Mouse (Mus musculus) hindbrain, postnatal 0 days (tissue): ENCODE data around the gene Clns1a. TPM values are rescaled to one million over a fixed set of nuclear protein-coding genes. Genes with fewer than 3 reads are reported as not detected.

Source experiments
- ATAC-seq: fragments of 200-750 bp; cut with Nextera tagmentation; 2 replicates; pipeline ENCODE4 v1.8.0; 2017; ENCODE audit warnings: mild to moderate bottlenecking, moderate TSS enrichment, moderate library complexity
- DNase-seq: peaks from one replicate; pipeline ENCODE4 v3.0.0-alpha.2; 2015; ENCODE audit warnings: low spot score
- H3K27ac ChIP-seq: fragments of 300-500 bp; sonication (generic); 2 replicates; pipeline ENCODE4 v1.5.1; 2014; ENCODE audit warnings: mild to moderate bottlenecking
- H3K27me3 ChIP-seq: fragments of 300-500 bp; sonication (generic); 2 replicates; pipeline ENCODE4 v1.6.1; 2014; ENCODE audit warnings: low read length, mixed read lengths; ENCODE audit not compliant: insufficient read depth
- H3K36me3 ChIP-seq: fragments of 300-500 bp; sonication (generic); 2 replicates; pipeline ENCODE4 v1.6.1; 2014; ENCODE audit warnings: low read length, mixed read lengths; ENCODE audit not compliant: insufficient read depth
- H3K4me1 ChIP-seq: fragments of 300-500 bp; sonication (generic); 2 replicates; pipeline ENCODE4 v1.6.1; 2014; ENCODE audit warnings: antibody characterized with exemption, low read length, mixed read lengths; ENCODE audit not compliant: insufficient read depth
- H3K4me2 ChIP-seq: fragments of 300-500 bp; sonication (generic); 2 replicates; pipeline ENCODE4 v1.6.1; 2014; ENCODE audit warnings: low read depth, mild to moderate bottlenecking, low read length, moderate library complexity, mixed read lengths
- H3K4me3 ChIP-seq: fragments of 300-500 bp; sonication (generic); 2 replicates; pipeline ENCODE4 v1.5.1; 2014; ENCODE audit warnings: low read length
- H3K9ac ChIP-seq: fragments of 300-500 bp; sonication (generic); replicated peaks from 2 replicates; pipeline ENCODE4 v1.6.1; 2014; ENCODE audit warnings: mild to moderate bottlenecking, low read length, moderate library complexity, mixed read lengths
- H3K9me3 ChIP-seq: fragments of 300-500 bp; sonication (generic); 2 replicates; pipeline ENCODE4 v1.6.1; 2016; ENCODE audit warnings: low read length, mixed read lengths
- CTCF ChIP-seq: IDR thresholded peaks from 2 replicates; pipeline ENCODE4 v1.5.1; 2016; ENCODE audit warnings: antibody characterized with exemption, control low read depth, low read depth
- WGBS: fragments of 180-500 bp; shearing (Covaris S2); extraction: QIAGEN DNeasy Blood & Tissue Kit; methylation state at CpG from one replicate; pipeline ENCODE4 v1.1.7; 2014; 5-methylcytosine and 5-hydroxymethylcytosine counted together
- polyA plus RNA-seq: library from polyadenylated mRNA; unstranded; fragments of >200 nt; fragmentation: Nextera tagmentation; extraction: Ambion mirVana; gene quantifications from 2 replicates; pipeline ENCODE4 v1.2.1, GENCODE M21; 2015
- total RNA-seq: library from RNA; depleted of rRNA; stranded (reverse); fragments of >200 nt; gene quantifications from 2 replicates; pipeline ENCODE4 v1.2.3, GENCODE M21; 2014

The Clns1a gene
- total and polyA plus RNA-seq, 2 experiments from 2014 or later = 102 to 172 TPM

DNA sequence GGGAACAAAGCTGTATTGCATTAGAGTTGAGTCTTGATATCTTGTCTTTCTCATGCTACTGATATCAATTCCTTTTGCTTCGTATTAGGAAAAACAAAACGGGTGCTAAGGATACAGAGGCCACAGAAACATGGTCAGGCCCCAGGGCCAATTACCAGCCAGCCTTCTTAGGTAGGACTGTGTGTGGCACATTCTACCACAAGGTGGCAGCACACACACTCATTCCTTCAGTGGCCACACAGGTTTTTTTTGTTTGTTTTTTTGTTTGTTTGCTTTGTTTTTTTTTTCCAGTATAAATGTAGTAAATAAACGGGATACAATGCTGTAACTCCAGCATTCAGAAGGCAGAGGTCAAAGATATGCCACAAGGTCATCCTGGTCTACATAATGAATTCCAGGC, 48.9 kb downstream of the Clns1a start:
- H3K9ac ChIP-seq = no peak overlapping the region
- DNase-seq (peak; percentile 85), ATAC-seq (0 out of 2 replicates have a peak, but pooled peaks have one; percentile 46)
- H3K27ac ChIP-seq = no peak overlapping the region
- H3K27me3 ChIP-seq = no peaks in the 10 kb centered on the region
- TF ChIP-seq CTCF = peak; percentile 90
- H3K4me1 ChIP-seq = no peaks in the 10 kb centered on the region
- 17% methylated on average over 3 of the region's 3 CpGs for whole genome bisulfite sequencing
- H3K36me3 ChIP-seq = no peaks in the 10 kb centered on the region
- H3K4me2 ChIP-seq = no peak overlapping the region
- H3K4me3 ChIP-seq = no peak overlapping the region
- H3K9me3 ChIP-seq = no peaks in the 10 kb centered on the region

DNA sequence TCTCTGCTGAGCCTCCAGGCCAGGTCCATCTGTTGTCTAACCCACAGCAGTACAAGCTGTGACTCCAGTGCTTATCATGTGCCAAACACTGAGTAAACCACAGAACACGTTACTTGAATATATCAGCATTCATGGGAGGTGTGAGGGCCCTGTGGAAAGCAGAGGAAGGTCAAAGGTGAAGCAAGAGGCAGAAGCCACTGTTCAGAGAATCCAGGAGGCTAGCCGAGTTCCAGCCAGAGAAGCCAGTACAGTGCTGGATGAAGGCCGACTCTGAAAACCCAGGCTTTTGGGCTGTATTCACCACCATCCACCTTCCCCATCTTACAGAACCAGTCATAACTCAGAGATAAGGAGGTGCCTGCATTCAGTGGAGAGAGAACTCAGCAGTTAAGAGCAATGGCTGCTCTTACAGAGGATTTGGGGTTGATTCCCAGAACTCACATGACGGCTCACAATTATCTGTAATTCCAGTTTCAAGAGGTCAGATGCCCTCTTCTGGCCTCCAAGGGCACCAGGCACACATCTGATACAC, 50.8 kb downstream of the Clns1a start:
- H3K36me3 ChIP-seq = no peaks in the 10 kb centered on the region
- H3K9me3 ChIP-seq = no peaks in the 10 kb centered on the region
- no peak overlapping the region for H3K4me2 ChIP-seq
- TF ChIP-seq CTCF = no peak
- H3K4me3 ChIP-seq = no peak overlapping the region
- DNase-seq = no peak
- no peak for ATAC-seq
- no peaks in the 10 kb centered on the region for H3K27me3 ChIP-seq
- H3K27ac ChIP-seq = no peak overlapping the region
- H3K9ac ChIP-seq = no peak overlapping the region
- no peaks in the 10 kb centered on the region for H3K4me1 ChIP-seq
- 73% methylated on average over 4 of the region's 4 CpGs for WGBS

GRCm38 (mm10) chr7:97747787-97748497, 51.5 kb downstream of the Clns1a start:
- H3K27ac ChIP-seq = no peak overlapping the region; the same call in 1 of the 2 replicates
- peak overlapping the region; percentile 34; the same call in 1 of the 2 replicates for H3K4me2 ChIP-seq
- H3K9ac ChIP-seq = no peak overlapping the region
- DNase-seq (peak; percentile 92), ATAC-seq (peak; percentile 88)
- H3K4me1 ChIP-seq = no peaks in the 10 kb centered on the region
- no peaks in the 10 kb centered on the region for H3K9me3 ChIP-seq
- 25% methylated on average over 28 of the region's 28 CpGs for WGBS
- TF ChIP-seq CTCF = peak; percentile 94
- no peaks in the 10 kb centered on the region for H3K36me3 ChIP-seq
- H3K27me3 ChIP-seq = no peaks in the 10 kb centered on the region
- H3K4me3 ChIP-seq = no peak overlapping the region

GRCm38 (mm10) chr7:97748527-97749206, 52.2 kb downstream of the Clns1a start:
- Histone ChIP-seq H3K36me3 (no peaks in the 10 kb centered on the region), H3K4me2 (peak overlapping the region; percentile 34), H3K9ac (no peak overlapping the region), H3K4me3 (no peak overlapping the region), H3K27ac (peak overlapping the region; percentile 70), H3K27me3 (no peaks in the 10 kb centered on the region), H3K9me3 (no peaks in the 10 kb centered on the region), H3K4me1 (no peaks in the 10 kb centered on the region)
- peak; percentile 18; the same call in 1 of the 2 replicates for ATAC-seq
- 50% methylated on average over 10 of the region's 10 CpGs for WGBS
- no peak for DNase-seq
- no peak for TF ChIP-seq CTCF

GRCm38 (mm10) chr7:97749207-97750190, 53.1 kb downstream of the Clns1a start:
- Histone ChIP-seq H3K36me3 (no peaks in the 10 kb centered on the region), H3K4me2 (peak overlapping the region; percentile 34), H3K4me1 (no peaks in the 10 kb centered on the region), H3K9ac (no peak overlapping the region), H3K9me3 (no peaks in the 10 kb centered on the region), H3K27me3 (no peaks in the 10 kb centered on the region), H3K4me3 (no peak overlapping the region), H3K27ac (peak overlapping the region; percentile 70)
- ATAC-seq = no peak
- TF ChIP-seq CTCF = no peak
- no peak for DNase-seq
- 29% methylated on average over 19 of the region's 19 CpGs for WGBS
